Mouse (Mus musculus): ENCODE measurements around the gene Cars2. TPM values are rescaled to one million over a fixed set of nuclear protein-coding genes. Genes with fewer than 3 reads are reported as not detected.

The Cars2 gene
- polyA plus RNA-seq, 1 experiment from 2014 or later: 22.9 TPM

- no peaks in the 10 kb centered on the region for H3K4me1 ChIP-seq (ENCODE audit: control insufficient read depth, insufficient read depth, low read length)
- no peaks in the 10 kb centered on the region for H3K27me3 ChIP-seq (ENCODE audit: control insufficient read depth, insufficient read depth, low read length)
- 53% methylated on average over 9 of the region's 9 CpGs for WGBS (ENCODE audit: insufficient replicate concordance)
- peaks cover 3% of the 10 kb centered on the region; the same call in 1 of the 2 replicates for H3K36me3 ChIP-seq (ENCODE audit: control insufficient read depth, insufficient read depth, low read length)
- no peak overlapping the region for H3K9ac ChIP-seq (ENCODE audit: low read depth, low read length)
- H3K4me2 ChIP-seq: no peak overlapping the region
- no peak overlapping the region for H3K27ac ChIP-seq (ENCODE audit: low read depth, low read length)
- no peak overlapping the region for H3K4me3 ChIP-seq (ENCODE audit: low read depth, low read length)
- H3K9me3 ChIP-seq (replicated peaks; ENCODE audit: control insufficient read depth, low read length): no peaks in the 10 kb centered on the region
- ATAC-seq (replicated peaks; ENCODE audit: insufficient number of reproducible peaks, low FRiP score, low TSS enrichment): no peak
Observed at GRCm38 (mm10) chr8:11534494-11534893, 16.1 kb downstream of the Cars2 start.

DNA sequence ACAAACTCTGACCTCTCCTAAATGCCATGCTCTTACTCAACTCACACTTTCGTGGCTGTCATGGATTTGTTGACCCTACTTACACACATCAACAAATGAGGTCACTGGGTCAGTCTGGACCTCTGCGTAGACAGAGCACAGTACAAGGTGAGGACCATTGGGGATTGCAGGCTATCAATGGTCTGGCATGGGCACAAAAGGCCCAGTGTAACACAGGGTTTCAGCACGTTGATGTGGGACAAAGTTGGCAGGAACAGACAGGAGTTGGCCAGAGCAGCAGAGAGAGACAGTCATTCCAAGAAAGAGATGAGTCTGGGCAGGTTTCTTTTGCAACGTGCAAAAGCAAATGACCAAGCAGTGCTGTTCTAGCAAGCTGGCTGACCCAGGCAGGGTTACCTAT is 19.7 kb downstream of the Cars2 start:
- no peak overlapping the region for H3K4me3 ChIP-seq (ENCODE audit: low read depth, low read length)
- no peak overlapping the region for H3K27ac ChIP-seq (ENCODE audit: low read depth, low read length)
- no peak overlapping the region for H3K4me2 ChIP-seq
- H3K27me3 ChIP-seq (ENCODE audit: control insufficient read depth, insufficient read depth, low read length): no peaks in the 10 kb centered on the region
- no peaks in the 10 kb centered on the region for H3K4me1 ChIP-seq (ENCODE audit: control insufficient read depth, insufficient read depth, low read length)
- H3K36me3 ChIP-seq (ENCODE audit: control insufficient read depth, insufficient read depth, low read length): peaks cover 3% of the 10 kb centered on the region; the same call in 1 of the 2 replicates
- WGBS (ENCODE audit: insufficient replicate concordance): 63% methylated on average over 4 of the region's 4 CpGs
- ATAC-seq (replicated peaks; ENCODE audit: insufficient number of reproducible peaks, low FRiP score, low TSS enrichment): no peak
- no peaks in the 10 kb centered on the region for H3K9me3 ChIP-seq (replicated peaks; ENCODE audit: control insufficient read depth, low read length)
- no peak overlapping the region for H3K9ac ChIP-seq (ENCODE audit: low read depth, low read length)

DNA sequence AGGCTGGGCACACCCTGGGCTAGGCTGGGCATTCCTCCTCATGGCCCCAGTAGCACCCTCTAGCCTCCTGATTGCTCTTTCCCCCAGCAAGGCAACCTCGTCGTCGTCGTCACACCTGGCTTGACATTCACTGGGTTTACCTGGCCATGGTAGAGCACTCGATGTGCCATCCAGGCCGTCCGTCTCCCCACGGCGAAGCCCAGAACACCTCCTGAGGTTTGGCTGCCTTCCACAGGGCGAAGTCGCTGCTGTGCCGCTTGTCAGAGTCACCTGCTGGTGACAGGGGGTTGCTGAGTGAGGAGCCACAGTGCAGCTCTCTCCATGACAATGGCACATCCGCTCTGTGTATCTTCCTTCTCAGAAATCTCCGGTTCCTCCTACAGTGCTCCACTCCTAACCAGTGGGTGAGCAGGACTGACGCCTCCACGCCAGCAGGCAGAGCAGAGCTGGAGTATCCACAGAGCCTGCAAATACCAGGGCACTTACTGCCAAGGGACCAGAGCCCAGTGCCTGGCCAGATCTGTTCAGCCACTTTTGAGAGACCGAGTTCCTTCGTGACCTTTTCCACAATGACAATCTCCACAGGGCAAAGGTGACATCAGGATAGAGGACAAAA is 20.3 kb downstream of the Cars2 start:
- Histone ChIP-seq H3K36me3 (ENCODE audit: control insufficient read depth, insufficient read depth, low read length) (peaks cover 3% of the 10 kb centered on the region; the same call in 1 of the 2 replicates), H3K27ac (ENCODE audit: low read depth, low read length) (no peak overlapping the region), H3K9ac (ENCODE audit: low read depth, low read length) (no peak overlapping the region), H3K9me3 (replicated peaks; ENCODE audit: control insufficient read depth, low read length) (no peaks in the 10 kb centered on the region), H3K4me1 (ENCODE audit: control insufficient read depth, insufficient read depth, low read length) (no peaks in the 10 kb centered on the region), H3K4me2 (no peak overlapping the region), H3K27me3 (ENCODE audit: control insufficient read depth, insufficient read depth, low read length) (no peaks in the 10 kb centered on the region), H3K4me3 (ENCODE audit: low read depth, low read length) (no peak overlapping the region)
- ATAC-seq (replicated peaks; ENCODE audit: insufficient number of reproducible peaks, low FRiP score, low TSS enrichment): no peak
- WGBS (ENCODE audit: insufficient replicate concordance): 79% methylated on average over 18 of the region's 18 CpGs

DNA sequence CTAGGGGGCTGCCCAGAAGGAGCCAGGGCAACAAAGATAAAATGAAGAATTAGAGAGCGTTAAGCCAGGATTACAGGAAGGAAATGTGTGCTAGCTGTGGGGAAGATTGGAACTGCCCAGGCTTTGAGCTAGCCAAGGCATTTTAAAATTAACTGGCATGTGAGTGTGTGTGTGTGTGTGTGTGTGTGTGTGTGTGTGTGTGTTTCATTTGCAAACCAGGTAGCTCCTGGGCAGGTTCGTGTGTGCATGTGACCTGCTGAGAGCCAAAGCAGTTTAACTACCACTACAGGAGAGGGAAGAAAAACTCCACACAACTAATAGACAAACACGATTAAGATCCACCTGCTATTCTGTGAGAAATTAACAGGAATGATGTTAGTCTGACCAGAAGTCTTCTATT is 27.3 kb downstream of the Cars2 start:
- ATAC-seq (replicated peaks; ENCODE audit: insufficient number of reproducible peaks, low FRiP score, low TSS enrichment): no peak
- Histone ChIP-seq H3K27ac (ENCODE audit: low read depth, low read length) (no peak overlapping the region), H3K4me3 (ENCODE audit: low read depth, low read length) (no peak overlapping the region), H3K27me3 (ENCODE audit: control insufficient read depth, insufficient read depth, low read length) (no peaks in the 10 kb centered on the region), H3K9me3 (replicated peaks; ENCODE audit: control insufficient read depth, low read length) (no peaks in the 10 kb centered on the region), H3K36me3 (ENCODE audit: control insufficient read depth, insufficient read depth, low read length) (no peaks in the 10 kb centered on the region), H3K4me1 (ENCODE audit: control insufficient read depth, insufficient read depth, low read length) (no peaks in the 10 kb centered on the region), H3K4me2 (no peak overlapping the region), H3K9ac (ENCODE audit: low read depth, low read length) (no peak overlapping the region)
- WGBS (ENCODE audit: insufficient replicate concordance): 79% methylated on average over 3 of the region's 3 CpGs

GRCm38 (mm10) chr8:11518676-11519075 is 31.9 kb downstream of the Cars2 start:
- Histone ChIP-seq H3K9ac (ENCODE audit: low read depth, low read length) (no peak overlapping the region), H3K27me3 (ENCODE audit: control insufficient read depth, insufficient read depth, low read length) (no peaks in the 10 kb centered on the region), H3K4me2 (no peak overlapping the region), H3K36me3 (ENCODE audit: control insufficient read depth, insufficient read depth, low read length) (peaks cover 5% of the 10 kb centered on the region; the same call in 1 of the 2 replicates), H3K4me1 (ENCODE audit: control insufficient read depth, insufficient read depth, low read length) (no peaks in the 10 kb centered on the region), H3K4me3 (ENCODE audit: low read depth, low read length) (no peak overlapping the region), H3K27ac (ENCODE audit: low read depth, low read length) (no peak overlapping the region), H3K9me3 (replicated peaks; ENCODE audit: control insufficient read depth, low read length) (no peaks in the 10 kb centered on the region)
- WGBS (ENCODE audit: insufficient replicate concordance): 90% methylated on average over 11 of the region's 11 CpGs
- no peak for ATAC-seq (replicated peaks; ENCODE audit: insufficient number of reproducible peaks, low FRiP score, low TSS enrichment)

- H3K4me1 ChIP-seq (ENCODE audit: control insufficient read depth, insufficient read depth, low read length): no peaks in the 10 kb centered on the region
- no peak overlapping the region for H3K4me2 ChIP-seq
- no peaks in the 10 kb centered on the region for H3K9me3 ChIP-seq (replicated peaks; ENCODE audit: control insufficient read depth, low read length)
- H3K27ac ChIP-seq (ENCODE audit: low read depth, low read length): no peak overlapping the region
- H3K9ac ChIP-seq (ENCODE audit: low read depth, low read length): no peak overlapping the region
- ATAC-seq (replicated peaks; ENCODE audit: insufficient number of reproducible peaks, low FRiP score, low TSS enrichment): no peak
- H3K36me3 ChIP-seq (ENCODE audit: control insufficient read depth, insufficient read depth, low read length): peaks cover 9% of the 10 kb centered on the region
- no peaks in the 10 kb centered on the region for H3K27me3 ChIP-seq (ENCODE audit: control insufficient read depth, insufficient read depth, low read length)
- 87% methylated on average over 6 of the region's 6 CpGs for WGBS (ENCODE audit: insufficient replicate concordance)
- no peak overlapping the region for H3K4me3 ChIP-seq (ENCODE audit: low read depth, low read length)
Observed at GRCm38 (mm10) chr8:11518056-11518396, 32.6 kb downstream of the Cars2 start.

- Histone ChIP-seq H3K9me3 (replicated peaks; ENCODE audit: control insufficient read depth, low read length) (no peaks in the 10 kb centered on the region), H3K4me3 (ENCODE audit: low read depth, low read length) (no peak overlapping the region), H3K27me3 (ENCODE audit: control insufficient read depth, insufficient read depth, low read length) (no peaks in the 10 kb centered on the region), H3K4me2 (no peak overlapping the region), H3K36me3 (ENCODE audit: control insufficient read depth, insufficient read depth, low read length) (peaks cover 13% of the 10 kb centered on the region), H3K9ac (ENCODE audit: low read depth, low read length) (0 out of 2 replicates have a peak overlapping the region, but pooled peaks have one; percentile 22), H3K4me1 (ENCODE audit: control insufficient read depth, insufficient read depth, low read length) (peaks cover 2% of the 10 kb centered on the region; the same call in 1 of the 2 replicates), H3K27ac (ENCODE audit: low read depth, low read length) (no peak overlapping the region)
- WGBS (ENCODE audit: insufficient replicate concordance): 80% methylated on average over 16 of the region's 16 CpGs
- no peak for ATAC-seq (replicated peaks; ENCODE audit: insufficient number of reproducible peaks, low FRiP score, low TSS enrichment)
Observed at GRCm38 (mm10) chr8:11517366-11518055, 33.1 kb downstream of the Cars2 start.

- WGBS (ENCODE audit: insufficient replicate concordance): 92% methylated on average over 9 of the region's 9 CpGs
- Histone ChIP-seq H3K36me3 (ENCODE audit: control insufficient read depth, insufficient read depth, low read length) (peaks cover 25% of the 10 kb centered on the region), H3K4me2 (no peak overlapping the region), H3K9ac (ENCODE audit: low read depth, low read length) (no peak overlapping the region), H3K4me3 (ENCODE audit: low read depth, low read length) (no peak overlapping the region), H3K27ac (ENCODE audit: low read depth, low read length) (no peak overlapping the region), H3K27me3 (ENCODE audit: control insufficient read depth, insufficient read depth, low read length) (no peaks in the 10 kb centered on the region), H3K9me3 (replicated peaks; ENCODE audit: control insufficient read depth, low read length) (no peaks in the 10 kb centered on the region), H3K4me1 (ENCODE audit: control insufficient read depth, insufficient read depth, low read length) (peaks cover 3% of the 10 kb centered on the region; the same call in 1 of the 2 replicates)
- no peak for ATAC-seq (replicated peaks; ENCODE audit: insufficient number of reproducible peaks, low FRiP score, low TSS enrichment)
Observed at GRCm38 (mm10) chr8:11516292-11516691, 34.3 kb downstream of the Cars2 start.

GRCm38 (mm10) chr8:11513247-11513646 is 37.3 kb downstream of the Cars2 start:
- H3K27me3 ChIP-seq (ENCODE audit: control insufficient read depth, insufficient read depth, low read length): no peaks in the 10 kb centered on the region
- WGBS (ENCODE audit: insufficient replicate concordance): 85% methylated on average over 5 of the region's 5 CpGs
- H3K9me3 ChIP-seq (replicated peaks; ENCODE audit: control insufficient read depth, low read length): no peaks in the 10 kb centered on the region
- H3K4me1 ChIP-seq (ENCODE audit: control insufficient read depth, insufficient read depth, low read length): peaks cover 3% of the 10 kb centered on the region; the same call in 1 of the 2 replicates
- no peak overlapping the region for H3K27ac ChIP-seq (ENCODE audit: low read depth, low read length)
- no peak overlapping the region for H3K4me3 ChIP-seq (ENCODE audit: low read depth, low read length)
- no peak overlapping the region for H3K4me2 ChIP-seq
- H3K9ac ChIP-seq (ENCODE audit: low read depth, low read length): no peak overlapping the region
- no peak for ATAC-seq (replicated peaks; ENCODE audit: insufficient number of reproducible peaks, low FRiP score, low TSS enrichment)
- peaks cover 46% of the 10 kb centered on the region for H3K36me3 ChIP-seq (ENCODE audit: control insufficient read depth, insufficient read depth, low read length)

All from heart, embryonic 11.5 days (tissue).